Mouse (Mus musculus) liver, embryonic 11.5 days (tissue): ENCODE results near the gene Ceacam16. TPM values are rescaled to one million over a fixed set of nuclear protein-coding genes. Genes with fewer than 3 reads are reported as not detected.

Source experiments
- ATAC-seq: fragments of 200-750 bp; cut with Nextera tagmentation; replicated peaks from 2 replicates; pipeline ENCODE4 v1.8.0; 2017; ENCODE audit warnings: moderate number of reproducible peaks, mild to moderate bottlenecking, moderate TSS enrichment, moderate library complexity; ENCODE audit not compliant: low FRiP score
- DNase-seq: peaks from one replicate; pipeline ENCODE4 v3.0.0-alpha.2; 2017; ENCODE audit warnings: low spot score
- H3K27ac ChIP-seq: fragments of 300-500 bp; sonication (generic); 2 replicates; pipeline ENCODE4 v1.5.1; 2014; ENCODE audit warnings: mild to moderate bottlenecking, low read depth, low read length, control low read depth
- H3K27me3 ChIP-seq: fragments of 300-500 bp; sonication (generic); replicated peaks from 2 replicates; pipeline ENCODE4 v1.6.1; 2014; ENCODE audit warnings: low read length, mixed read lengths; ENCODE audit not compliant: control insufficient read depth, insufficient read depth
- H3K36me3 ChIP-seq: fragments of 300-500 bp; sonication (generic); 2 replicates; pipeline ENCODE4 v1.6.1; 2014; ENCODE audit warnings: mild to moderate bottlenecking, low read length, moderate library complexity, mixed read lengths; ENCODE audit not compliant: control insufficient read depth, insufficient read depth
- H3K4me1 ChIP-seq: fragments of 300-500 bp; sonication (generic); replicated peaks from 2 replicates; pipeline ENCODE4 v1.6.1; 2014; ENCODE audit warnings: low read length, mixed read lengths; ENCODE audit not compliant: control insufficient read depth, insufficient read depth
- H3K4me2 ChIP-seq: fragments of 300-500 bp; sonication (generic); 2 replicates; pipeline ENCODE4 v1.6.1; 2014; ENCODE audit warnings: mild to moderate bottlenecking, control low read depth, moderate library complexity
- H3K4me3 ChIP-seq: fragments of 300-500 bp; sonication (generic); 2 replicates; pipeline ENCODE4 v1.5.1; 2014; ENCODE audit warnings: low read depth, low read length, control low read depth
- H3K9ac ChIP-seq: fragments of 300-500 bp; sonication (generic); 2 replicates; pipeline ENCODE4 v1.6.1; 2014; ENCODE audit warnings: low read depth, low read length, control low read depth
- H3K9me3 ChIP-seq: fragments of 300-500 bp; sonication (generic); 2 replicates; pipeline ENCODE4 v1.6.1; 2016; ENCODE audit warnings: low read length, inconsistent platforms, mixed read lengths; ENCODE audit not compliant: control insufficient read depth
- WGBS: fragments of 180-500 bp; shearing (Covaris S2); extraction: QIAGEN DNeasy Blood & Tissue Kit; methylation state at CpG from one replicate; pipeline ENCODE4 v1.1.7; 2014; 5-methylcytosine and 5-hydroxymethylcytosine counted together
- polyA plus RNA-seq: library from polyadenylated mRNA; unstranded; fragments of >200 nt; fragmentation: Nextera tagmentation; extraction: Ambion mirVana; gene quantifications from 2 replicates; pipeline ENCODE4 v1.2.1, GENCODE M21; 2014

The Ceacam16 gene
- polyA plus RNA-seq, 1 experiment from 2014 or later = not detected

DNA sequence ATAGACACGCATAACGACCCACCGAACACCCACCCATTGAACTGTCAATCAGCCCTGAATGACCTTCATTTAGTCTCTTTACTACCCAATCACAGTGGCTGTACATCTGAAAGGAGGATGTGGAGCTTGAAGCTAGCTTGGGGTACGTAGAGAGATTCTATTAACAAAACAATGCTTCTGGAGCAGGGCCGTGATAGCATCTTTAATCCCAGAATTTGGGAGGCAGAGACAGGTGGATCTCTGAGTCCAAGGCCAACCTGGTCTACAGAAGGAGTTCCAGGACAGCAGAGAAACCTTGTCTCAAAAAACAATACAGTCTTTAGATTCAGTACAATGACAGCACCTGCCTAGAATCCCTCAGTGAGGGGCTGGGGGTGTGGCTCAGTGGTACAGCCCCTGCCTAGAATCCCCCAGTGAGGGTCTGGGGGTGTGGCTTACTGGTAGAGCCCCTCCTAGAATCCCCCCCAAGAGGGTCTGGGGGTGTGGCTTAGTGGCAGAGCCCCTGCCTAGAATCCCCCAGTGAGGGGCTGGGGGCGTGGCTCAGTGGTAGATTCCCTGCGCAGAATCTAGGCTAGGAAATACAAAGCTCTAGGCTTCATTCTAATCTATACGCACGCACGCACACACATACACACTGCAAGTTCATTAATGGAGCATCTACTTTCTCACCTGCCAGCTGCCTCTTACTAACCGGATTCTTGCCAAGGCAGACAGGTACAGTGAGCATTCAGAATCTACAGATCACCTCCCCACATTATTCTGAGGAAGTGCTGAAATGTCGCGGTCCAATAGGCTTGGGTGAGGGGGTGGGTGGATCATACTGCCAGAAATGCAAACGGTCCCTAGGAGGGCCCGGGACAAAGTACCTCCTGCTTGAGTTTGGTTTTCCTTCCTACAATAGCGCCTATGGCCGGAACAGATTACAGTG is 45.5 kb downstream of the Ceacam16 start:
- peak; percentile 30 for ATAC-seq
- Histone ChIP-seq H3K27me3 (peaks cover 14% of the 10 kb centered on the region), H3K9me3 (peaks cover 2% of the 10 kb centered on the region; the same call in 1 of the 2 replicates), H3K36me3 (no peaks in the 10 kb centered on the region), H3K4me3 (peak overlapping the region; percentile 28), H3K27ac (no peak overlapping the region), H3K4me1 (peaks cover 15% of the 10 kb centered on the region), H3K4me2 (peak overlapping the region; percentile 58), H3K9ac (no peak overlapping the region)
- DNase-seq = no peak
- 32% methylated on average over 17 of the region's 17 CpGs for WGBS

DNA sequence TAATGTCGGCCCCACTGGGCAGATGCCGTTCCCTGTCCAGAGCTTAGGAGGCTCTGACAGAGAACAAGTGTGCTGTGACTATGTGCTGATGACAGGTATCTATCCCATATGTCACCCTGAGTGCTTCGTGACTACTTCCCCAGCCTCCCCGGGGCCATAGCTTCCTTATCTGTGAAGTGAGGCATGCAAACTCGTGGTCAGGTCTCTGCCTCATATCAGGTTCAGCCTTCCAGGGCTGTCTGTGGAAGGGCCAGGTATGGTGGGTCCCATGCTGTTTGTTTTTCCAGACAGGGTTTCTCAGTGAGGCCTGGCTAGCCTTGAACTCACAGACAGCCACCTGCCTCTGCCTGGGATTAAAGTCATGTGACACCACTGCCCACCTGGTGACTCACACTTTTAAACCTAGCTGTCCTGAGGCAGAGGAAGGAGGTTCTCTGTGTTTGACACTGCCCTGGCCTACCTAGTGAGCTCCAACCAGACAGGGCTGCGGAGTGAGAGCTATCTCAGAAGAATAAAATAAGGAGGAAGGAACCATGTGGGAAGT is 47.4 kb downstream of the Ceacam16 start:
- H3K4me1 ChIP-seq = peaks cover 18% of the 10 kb centered on the region
- peaks cover 21% of the 10 kb centered on the region for H3K27me3 ChIP-seq
- H3K4me3 ChIP-seq = no peak overlapping the region
- H3K36me3 ChIP-seq = no peaks in the 10 kb centered on the region
- ATAC-seq (no peak), DNase-seq (no peak)
- H3K27ac ChIP-seq = no peak overlapping the region
- no peak overlapping the region for H3K4me2 ChIP-seq
- no peak overlapping the region for H3K9ac ChIP-seq
- H3K9me3 ChIP-seq = no peaks in the 10 kb centered on the region
- WGBS = 52% methylated on average over 6 of the region's 6 CpGs

- H3K4me2 ChIP-seq = no peak overlapping the region
- no peaks in the 10 kb centered on the region for H3K9me3 ChIP-seq
- no peaks in the 10 kb centered on the region for H3K36me3 ChIP-seq
- ATAC-seq (no peak), DNase-seq (no peak)
- no peak overlapping the region for H3K4me3 ChIP-seq
- WGBS = 72% methylated on average over 4 of the region's 4 CpGs
- peaks cover 18% of the 10 kb centered on the region for H3K4me1 ChIP-seq
- H3K9ac ChIP-seq = no peak overlapping the region
- peaks cover 21% of the 10 kb centered on the region for H3K27me3 ChIP-seq
- no peak overlapping the region for H3K27ac ChIP-seq
Observed at GRCm38 (mm10) chr7:19813161-19813560, 47.9 kb downstream of the Ceacam16 start.

DNA sequence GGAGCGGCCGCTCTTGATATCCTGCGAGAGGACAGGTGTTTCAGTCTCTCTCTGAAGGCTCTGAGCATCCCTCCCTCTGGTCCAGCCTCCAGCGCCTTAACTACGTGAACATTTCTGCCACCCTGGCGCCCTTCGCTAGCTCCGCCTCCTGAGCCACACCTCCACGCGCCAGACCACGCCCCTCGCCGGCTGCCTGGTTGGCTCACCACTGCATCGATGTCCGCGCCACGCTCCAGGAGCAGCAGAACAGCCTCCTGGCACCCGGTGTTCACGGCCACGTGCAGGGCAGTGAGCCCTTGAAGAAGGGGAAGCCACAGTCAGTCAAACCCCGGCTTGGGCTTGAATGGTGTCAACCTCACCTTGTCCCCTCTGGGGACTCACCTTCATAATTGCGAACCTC is 50.0 kb downstream of the Ceacam16 start:
- ATAC-seq = peak; percentile 53
- Histone ChIP-seq H3K27ac (no peak overlapping the region), H3K4me1 (peaks cover 14% of the 10 kb centered on the region), H3K4me3 (0 out of 2 replicates have a peak overlapping the region, but pooled peaks have one; percentile 14), H3K27me3 (peaks cover 21% of the 10 kb centered on the region), H3K4me2 (peak overlapping the region; percentile 51), H3K36me3 (no peaks in the 10 kb centered on the region), H3K9me3 (no peaks in the 10 kb centered on the region), H3K9ac (no peak overlapping the region)
- DNase-seq = peak; percentile 66
- 7% methylated on average over 22 of the region's 22 CpGs for WGBS

DNA sequence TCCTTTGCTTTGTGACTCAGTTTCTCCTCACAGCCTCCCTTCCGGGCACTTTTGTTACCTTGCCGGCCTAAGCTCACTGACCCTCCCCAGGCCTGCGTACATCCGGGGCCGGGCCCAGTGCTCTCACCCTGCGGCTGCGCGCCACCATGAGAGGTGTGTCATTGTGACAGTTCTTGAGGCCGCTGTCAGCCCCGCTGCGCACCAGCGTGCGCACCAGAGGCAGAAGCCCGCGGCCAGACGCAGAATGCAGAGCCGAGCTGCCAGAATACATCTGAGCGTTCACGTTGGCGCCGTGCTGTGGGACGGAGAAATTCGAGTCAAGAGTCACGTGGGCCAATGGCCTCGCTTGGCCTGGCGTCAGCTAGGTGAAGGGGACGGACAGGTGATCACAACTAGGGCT is 51.7 kb downstream of the Ceacam16 start:
- H3K4me1 ChIP-seq = peaks cover 8% of the 10 kb centered on the region; the same call in 1 of the 2 replicates
- no peaks in the 10 kb centered on the region for H3K9me3 ChIP-seq
- H3K4me3 ChIP-seq = peak overlapping the region; percentile 27
- DNase-seq (no peak), ATAC-seq (peak; percentile 62)
- peak overlapping the region; percentile 49 for H3K4me2 ChIP-seq
- 7% methylated on average over 27 of the region's 27 CpGs for WGBS
- peaks cover 21% of the 10 kb centered on the region for H3K27me3 ChIP-seq
- no peak overlapping the region for H3K27ac ChIP-seq
- no peaks in the 10 kb centered on the region for H3K36me3 ChIP-seq
- no peak overlapping the region for H3K9ac ChIP-seq

GRCm38 (mm10) chr7:19806356-19806969 is 54.6 kb downstream of the Ceacam16 start:
- Histone ChIP-seq H3K9ac (no peak overlapping the region), H3K4me3 (no peak overlapping the region), H3K27ac (no peak overlapping the region), H3K36me3 (no peaks in the 10 kb centered on the region), H3K27me3 (peaks cover 13% of the 10 kb centered on the region), H3K9me3 (no peaks in the 10 kb centered on the region), H3K4me2 (no peak overlapping the region), H3K4me1 (peaks cover 8% of the 10 kb centered on the region; the same call in 1 of the 2 replicates)
- DNase-seq = no peak
- ATAC-seq = no peak
- 83% methylated on average over 8 of the region's 8 CpGs for WGBS

GRCm38 (mm10) chr7:19802995-19803394 is 58.1 kb downstream of the Ceacam16 start:
- no peaks in the 10 kb centered on the region for H3K27me3 ChIP-seq
- H3K36me3 ChIP-seq = no peaks in the 10 kb centered on the region
- no peak overlapping the region for H3K4me3 ChIP-seq
- no peaks in the 10 kb centered on the region for H3K4me1 ChIP-seq
- no peak overlapping the region for H3K9ac ChIP-seq
- ATAC-seq = no peak
- H3K9me3 ChIP-seq = no peaks in the 10 kb centered on the region
- WGBS = 21% methylated on average over 7 of the region's 7 CpGs
- DNase-seq = no peak
- no peak overlapping the region for H3K27ac ChIP-seq
- no peak overlapping the region for H3K4me2 ChIP-seq
